Mouse (Mus musculus) lung, postnatal 25 days (tissue): Measurements from ENCODE around the gene Kif27.
"Not testable (repeated sequence)": the region's sequence is repeated elsewhere in the genome, so short reads cannot be mapped to it uniquely, and the experiment has no call there.

Source experiments
- DNase-seq: peaks from one replicate; pipeline ENCODE4 v3.0.0; 2022; ENCODE audit warnings: low spot score

Gene Kif27

DNA sequence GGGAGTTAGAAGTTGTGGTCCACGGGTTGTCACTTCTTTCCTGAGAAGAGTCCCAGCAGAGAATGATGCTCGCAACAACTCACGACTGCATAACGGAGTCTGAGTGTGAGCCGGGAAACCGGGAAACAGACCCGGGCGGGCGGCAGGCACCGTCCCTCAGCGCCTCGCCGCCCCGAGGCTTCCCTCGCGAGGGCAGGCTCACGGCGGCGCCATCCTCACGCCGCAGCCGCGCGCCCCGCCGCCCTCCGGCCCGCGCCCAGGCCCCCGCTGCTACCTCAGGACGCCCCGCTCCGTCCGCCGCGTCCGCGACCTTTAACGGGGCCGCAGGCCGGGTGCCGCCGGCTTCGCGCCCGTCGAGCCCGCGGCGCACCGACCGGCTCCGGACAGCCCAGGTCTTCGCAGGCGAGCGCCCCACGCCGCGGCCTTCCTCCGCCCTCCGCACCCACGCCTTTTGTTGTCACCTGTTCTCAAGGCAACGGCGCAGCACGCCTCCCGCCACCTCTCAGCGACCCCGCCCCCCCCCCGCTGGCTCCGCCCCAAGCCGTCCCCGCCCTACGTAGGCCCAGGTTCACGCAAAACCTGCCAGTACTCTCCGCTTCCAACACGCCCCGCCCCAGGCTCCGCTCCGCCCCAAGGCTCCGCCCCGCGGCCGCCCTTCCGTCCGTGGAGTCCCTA is at the start of gene Kif27:
Kif27 (minus strand) TSS at position 494 of the 675 bp plus-strand sequence.
- peak; percentile 89 for DNase-seq

DNA sequence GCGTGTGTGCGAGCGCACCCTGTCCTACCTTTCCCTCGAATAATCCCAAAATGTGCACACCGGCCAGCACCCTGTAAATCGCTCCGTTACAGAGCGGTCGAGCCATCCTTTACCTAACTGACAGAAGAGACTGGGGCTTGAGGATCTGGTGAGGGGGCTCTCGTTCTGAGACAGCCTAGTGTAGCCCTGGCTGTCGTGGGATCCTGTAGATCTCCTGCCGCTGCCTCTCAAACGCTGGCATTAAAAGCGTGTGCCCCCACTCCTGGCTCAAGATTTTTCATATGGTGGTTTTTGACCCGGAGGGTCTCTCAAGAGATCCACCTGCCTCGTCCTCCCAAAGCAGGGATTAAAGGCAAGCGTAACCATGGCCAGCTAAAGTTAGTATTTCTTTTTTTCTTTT is 44.3 kb upstream of the Kif27 start, which contains the start of gene Hnrnpk:
Hnrnpk (minus strand) TSS at position 101 of the 400 bp plus-strand sequence.
- DNase-seq = not testable (repeated sequence)

DNA sequence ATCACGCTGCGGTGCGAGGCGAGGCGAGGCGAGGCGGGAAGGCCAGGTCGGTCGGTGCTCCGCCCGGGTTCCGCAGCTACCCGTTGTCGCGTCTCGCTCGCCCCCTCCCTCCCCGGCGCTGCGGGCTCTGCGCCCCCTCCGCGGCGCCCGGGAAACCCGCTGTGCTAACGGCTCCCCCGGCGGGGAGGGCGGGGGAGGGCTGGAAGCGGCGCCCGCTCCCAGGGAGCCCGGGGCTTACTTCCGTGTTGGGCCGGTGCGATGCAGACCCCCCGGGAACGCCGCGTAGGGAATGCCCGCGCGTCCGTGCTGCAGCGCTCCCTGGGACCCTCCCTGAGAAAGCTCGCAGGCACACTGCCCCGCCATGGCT is 43.8 kb upstream of the Kif27 start:
- DNase-seq = no peak

DNA sequence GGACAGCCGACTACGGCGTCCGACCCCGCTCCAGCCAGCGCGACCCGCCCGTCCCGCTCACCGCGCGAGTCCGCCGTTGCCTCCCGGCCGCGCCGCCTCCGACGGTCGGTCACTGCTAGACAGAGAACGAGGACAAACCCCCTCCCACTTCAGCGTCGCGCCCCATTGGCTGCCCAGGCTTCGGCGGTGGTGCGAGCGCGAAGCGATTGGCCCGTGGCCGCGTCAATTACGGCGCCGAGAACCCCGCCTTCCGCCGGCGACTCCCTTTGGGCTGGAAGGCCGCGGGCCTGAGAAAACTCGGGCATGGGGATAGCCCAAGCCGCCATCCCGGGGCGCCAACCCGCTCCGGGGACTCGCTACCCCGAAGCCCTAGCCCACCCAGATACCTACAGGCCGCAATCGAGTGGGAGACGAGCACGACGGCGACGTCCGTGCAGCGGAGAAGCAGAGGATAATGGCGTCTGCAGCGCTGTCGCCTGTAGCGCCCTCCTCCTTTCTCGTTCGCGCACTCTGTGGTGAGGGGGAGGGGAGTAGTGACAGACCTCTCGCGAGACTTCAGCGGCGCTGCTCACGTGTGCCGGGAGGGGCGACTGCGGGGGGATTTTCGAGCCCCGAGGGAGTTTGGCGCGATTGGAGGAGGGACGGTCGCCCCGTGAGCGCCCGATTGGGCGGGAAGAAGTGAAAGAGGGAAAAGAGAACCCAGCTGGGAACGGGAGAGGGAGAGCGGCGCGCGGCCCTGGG is 43.3 kb upstream of the Kif27 start, which contains the start of gene Rmi1:
Rmi1 (plus strand) TSS at position 246 of the 741 bp plus-strand sequence.
- peak; percentile 97 for DNase-seq

DNA sequence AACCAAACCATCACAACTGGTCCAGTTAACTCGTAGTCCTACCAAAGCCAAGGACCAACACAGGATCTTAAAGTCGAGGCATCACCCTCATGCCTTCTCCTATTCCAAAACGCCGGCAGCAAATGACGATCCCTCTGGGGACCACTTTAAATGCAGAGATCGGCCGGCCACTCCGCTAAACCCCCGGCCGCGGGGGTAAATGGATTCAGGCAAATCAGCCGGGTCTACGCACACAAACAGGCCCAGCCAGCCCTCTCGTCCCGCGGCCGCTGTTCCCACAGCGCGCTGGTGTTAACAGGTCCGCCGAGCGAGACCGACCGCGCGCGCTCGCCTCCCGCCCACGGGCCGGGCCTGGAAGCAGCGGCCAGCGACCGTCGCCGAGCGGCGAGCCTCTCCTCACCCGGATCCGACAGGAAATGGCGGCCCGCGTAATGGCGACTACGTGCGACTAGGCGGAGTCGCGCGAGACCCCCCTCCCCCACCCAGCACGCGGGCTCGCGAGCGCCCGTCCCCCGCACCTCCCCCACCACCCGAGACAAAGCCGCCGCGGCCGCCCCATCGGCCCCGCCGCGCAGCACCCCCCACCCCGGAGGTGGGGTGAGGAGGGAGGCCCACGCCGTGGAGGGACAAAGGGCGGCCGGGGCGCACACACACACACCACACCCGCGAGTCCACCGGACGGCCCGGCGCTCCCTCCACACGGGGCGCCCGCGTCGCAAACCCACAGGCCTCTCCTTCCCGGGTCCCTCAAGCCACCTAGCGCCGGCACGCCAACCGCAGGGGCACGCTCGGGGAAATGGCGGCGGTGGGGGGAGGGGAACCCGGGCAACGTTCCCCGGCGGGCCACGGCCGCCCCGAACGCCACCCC is 42.4 kb upstream of the Kif27 start:
- DNase-seq = peak; percentile 69

DNA sequence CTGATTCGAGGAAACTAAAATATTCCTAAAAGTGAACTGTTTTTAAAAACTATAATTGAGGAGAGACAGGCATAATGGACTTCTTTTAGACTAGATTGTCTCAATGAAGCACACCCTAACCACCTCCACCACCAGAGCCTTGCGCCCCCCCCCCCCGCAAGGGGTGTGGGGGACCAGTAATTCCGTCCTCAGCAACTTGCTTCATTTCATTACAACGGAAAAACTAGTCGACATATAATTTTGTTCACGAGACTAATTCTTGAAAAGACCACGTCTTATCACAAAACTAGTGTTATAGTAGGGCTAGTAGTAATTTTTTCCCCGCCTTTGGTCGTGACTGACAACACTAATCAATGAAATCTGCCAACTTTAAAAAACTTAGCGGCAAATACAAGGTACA is 41.7 kb upstream of the Kif27 start:
- DNase-seq = no peak

DNA sequence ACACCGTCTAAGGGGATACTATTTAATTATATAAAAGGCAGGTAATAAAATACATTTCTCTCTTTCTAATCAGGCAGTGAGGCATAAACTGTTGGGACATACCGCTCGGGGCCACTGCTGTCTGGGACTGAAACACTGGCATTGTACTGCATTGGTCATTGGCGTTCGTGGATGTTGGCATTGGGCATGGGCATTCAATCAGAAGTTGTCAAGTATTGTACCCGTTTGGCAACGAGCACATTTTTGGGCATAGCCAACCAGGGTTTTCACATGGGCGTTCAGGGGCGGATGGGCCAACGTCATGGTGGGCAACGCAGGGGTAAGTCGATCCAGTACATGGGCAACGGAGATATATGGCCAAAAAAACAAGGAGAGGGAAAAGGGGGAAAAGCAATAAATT is 38.7 kb upstream of the Kif27 start:
- DNase-seq = no peak

DNA sequence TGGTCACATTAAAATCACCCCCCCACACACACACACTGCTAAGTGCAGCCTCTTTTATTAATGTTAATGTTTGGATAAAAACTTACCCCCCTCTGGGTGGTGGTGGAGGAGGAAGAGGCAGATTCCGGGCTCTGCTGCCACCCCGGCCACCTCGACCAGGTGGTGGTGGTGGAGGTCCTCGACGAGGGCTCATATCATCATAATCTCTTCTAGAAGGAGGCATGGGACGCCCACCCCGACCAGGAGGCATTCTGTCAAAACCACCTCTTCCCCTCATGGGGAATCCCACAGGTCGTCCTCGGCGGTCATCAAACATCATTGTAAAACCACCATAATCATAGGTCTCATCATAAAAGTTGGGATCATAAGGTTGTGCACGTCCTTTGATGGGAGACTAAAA is 35.5 kb upstream of the Kif27 start:
- DNase-seq = not testable (repeated sequence)

DNA sequence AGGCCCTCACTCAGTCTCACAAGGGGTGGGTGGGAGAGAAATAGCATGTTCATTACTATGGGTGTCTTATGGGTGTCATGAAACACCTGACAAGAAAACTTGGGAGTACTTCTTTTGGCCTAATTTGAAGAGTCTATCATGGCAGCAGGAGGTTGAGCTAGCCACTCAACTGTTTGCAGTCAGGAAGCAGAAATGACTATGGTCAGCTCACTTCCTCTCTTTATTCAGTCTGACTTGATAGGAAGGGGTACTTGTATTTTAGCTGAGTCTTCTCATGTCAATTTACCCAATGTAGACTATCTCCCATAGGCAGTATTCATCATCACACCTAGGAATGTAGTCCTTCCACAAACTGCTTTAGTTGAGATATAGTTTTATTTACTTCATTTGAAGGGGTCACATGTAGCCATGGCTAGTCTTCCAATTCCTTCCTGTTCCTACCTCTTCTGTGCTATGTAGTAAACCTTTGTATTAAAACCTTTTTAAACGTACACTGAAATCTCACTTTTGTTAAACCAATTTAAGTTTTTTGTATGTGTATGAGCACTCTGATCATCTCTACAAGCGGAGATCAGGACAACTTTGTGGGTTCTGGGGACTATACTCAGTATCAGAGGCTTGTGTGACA is 30.5 kb upstream of the Kif27 start:
- DNase-seq = no peak

DNA sequence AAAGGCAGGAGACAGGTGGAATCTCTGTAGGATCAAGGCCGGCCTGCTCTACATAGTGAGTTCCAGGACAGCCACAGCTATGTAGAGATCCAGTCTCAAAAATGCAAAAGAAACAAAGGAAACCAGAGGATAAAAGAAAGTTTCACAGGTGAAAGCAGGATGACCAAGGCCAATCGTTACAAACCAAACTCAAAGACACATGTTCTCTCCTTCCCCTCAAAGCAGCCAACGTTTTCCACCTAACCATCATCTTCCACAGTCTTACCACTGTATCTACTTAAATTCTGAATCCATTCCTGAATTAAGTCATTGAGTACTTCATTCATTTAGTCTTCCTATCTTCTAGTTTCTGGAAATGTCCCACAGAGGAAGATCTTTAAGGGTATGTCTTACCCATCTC is 29.5 kb upstream of the Kif27 start:
- no peak for DNase-seq

DNA sequence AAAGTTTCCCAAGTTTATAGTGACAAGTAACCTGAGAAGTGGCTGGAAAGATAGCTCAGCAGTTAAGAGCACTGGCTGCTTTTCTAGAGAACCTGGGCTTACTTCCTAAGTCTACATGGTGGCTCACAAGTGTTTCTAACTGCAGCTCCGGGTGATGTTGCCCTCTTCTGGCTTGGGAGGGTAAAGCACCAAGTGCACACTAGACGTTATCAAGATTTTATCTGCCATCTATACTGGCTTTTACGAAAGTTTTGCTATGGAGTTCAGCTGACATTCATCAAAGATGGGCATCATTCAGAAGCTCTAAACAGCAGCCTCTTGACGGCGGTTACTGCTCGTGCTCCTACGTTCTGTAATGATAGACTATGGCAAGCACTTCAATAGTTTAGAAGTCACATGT is 29.0 kb upstream of the Kif27 start:
- peak; percentile 79 for DNase-seq

DNA sequence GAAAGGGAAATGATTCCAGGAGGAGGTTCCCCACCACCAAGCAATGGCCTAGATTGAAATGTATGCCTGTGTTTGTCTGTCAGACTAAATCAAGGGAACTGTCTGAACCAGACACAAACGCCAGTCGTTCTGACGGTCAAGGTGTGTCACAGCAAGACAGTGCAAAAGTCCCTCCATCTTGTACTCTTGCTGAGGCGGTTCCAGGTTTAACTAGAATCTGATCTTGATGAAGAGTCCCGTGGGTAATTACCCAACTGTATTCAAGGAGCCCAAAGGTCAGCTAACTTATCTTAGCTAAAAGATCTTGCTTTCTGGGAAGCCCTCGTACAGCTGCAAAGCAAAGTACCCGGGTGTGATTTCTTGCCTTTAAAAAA is 26.6 kb upstream of the Kif27 start:
- DNase-seq = no peak

DNA sequence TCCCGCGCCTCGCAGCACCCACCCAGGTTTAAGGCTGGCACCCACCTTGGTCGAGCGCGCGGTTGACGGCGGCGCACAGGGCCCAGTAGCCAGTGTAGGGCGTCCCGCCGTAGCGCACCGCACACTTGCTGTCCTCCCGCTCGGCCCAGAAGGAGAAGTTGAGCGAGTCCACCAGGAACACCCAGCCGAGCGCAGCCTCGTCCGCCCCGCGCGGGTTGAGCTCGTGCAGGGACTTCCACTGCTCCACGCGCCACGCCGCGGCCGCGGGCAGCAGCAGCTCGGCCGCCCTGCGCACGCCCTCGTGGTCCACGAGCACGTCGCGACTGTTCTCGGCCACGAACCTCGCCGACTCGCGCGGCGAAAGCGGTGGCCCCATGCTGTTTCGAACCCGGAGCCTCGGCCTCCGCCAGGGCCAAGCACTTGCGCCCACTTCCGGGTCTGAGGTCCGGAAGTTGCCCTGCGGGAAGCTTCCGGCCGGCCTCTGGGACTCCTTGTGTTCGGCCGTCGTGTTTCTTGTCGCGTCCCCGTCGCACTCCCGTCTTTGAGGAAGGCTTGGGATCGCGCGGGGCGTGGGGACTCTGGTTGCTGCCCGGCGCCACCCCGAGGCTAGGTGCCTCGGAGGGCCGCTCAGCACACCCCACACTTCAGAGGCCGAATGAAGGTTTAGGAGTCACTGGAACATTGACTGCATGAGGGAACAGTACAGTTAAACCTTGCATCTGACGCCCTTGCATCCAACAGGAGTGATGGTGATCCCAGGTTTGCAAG is 26.0 kb upstream of the Kif27 start, which contains the start of gene 2210016F16Rik:
2210016F16Rik (minus strand) TSS at position 447 of the 768 bp plus-strand sequence.
- peak; percentile 57 for DNase-seq

DNA sequence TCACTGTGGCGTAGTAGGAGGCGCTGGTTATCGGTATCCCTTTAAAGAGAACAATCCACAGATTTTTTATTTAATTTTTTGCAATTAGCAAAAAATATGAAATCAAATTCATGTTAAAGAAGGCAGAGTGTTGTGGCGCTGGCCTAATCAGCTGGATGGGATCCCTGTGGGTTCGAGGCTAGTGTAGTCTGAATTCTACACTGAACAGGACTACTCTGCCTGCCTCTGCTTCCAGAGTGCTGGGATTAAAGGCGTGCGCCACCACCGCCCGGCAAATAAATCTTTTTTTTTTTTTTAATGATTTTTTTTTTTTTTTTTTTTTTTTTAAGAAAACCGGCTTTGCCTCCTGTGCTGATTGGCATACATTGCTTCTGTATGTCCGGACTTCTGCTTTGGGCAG is 25.4 kb upstream of the Kif27 start:
- DNase-seq = no peak

DNA sequence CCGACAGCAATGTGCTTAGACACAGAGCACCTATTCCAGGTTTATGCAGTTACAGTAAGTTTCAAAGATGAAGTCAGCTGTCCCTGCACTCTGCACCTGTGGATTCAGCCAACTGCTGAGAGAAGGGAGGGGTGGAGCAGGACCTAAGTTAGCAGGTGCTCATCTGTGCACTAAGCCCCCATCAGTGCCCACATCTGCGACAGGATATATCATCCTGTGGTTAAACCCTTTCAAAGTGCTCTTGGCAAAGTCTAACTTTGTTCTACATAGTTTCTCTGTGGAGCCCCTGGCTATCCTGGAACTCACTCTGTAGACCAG is 14.2 kb upstream of the Kif27 start:
- no peak for DNase-seq

DNA sequence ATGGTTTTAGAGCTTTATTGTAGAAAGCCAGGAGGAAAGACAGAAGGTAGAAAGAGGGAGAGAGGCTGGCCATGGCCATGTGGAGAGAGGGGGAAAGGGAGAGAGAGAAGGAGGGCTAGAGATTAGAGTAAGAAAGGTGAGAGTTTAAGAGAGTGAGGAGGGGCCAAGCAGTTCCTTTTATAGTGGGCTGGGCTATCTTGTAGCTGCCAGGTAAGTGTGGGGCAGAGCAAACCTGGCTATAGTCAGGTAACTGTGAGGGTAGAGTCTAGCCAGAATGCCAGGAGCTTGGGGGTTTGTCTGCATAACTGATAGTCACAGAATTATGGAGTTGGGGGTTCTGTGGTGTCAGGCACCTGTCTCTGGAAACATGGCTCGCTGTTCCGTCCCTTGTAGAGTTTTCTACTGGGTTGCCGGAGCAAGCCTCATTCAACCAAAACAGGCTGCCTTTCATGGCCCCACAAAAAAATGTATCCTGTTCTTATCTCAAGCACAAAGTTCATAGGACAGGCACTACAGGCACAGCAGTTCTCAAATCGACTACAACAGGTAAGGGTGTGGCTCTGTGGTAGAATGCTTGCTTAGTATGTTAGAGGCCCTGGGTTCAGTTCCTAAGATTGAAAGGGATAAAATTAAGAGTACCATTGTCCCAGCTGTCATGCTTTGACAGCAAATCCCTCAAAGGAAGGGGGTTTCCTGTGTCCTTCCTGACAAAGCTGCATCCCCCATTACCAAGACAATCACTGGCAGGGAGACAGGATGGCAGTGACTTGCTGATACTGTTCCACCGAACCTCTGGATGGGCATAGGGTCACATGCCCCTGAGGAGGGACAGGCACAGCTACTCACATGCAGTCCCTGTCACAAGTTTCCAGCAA is 13.6 kb upstream of the Kif27 start:
- DNase-seq = peak; percentile 44

DNA sequence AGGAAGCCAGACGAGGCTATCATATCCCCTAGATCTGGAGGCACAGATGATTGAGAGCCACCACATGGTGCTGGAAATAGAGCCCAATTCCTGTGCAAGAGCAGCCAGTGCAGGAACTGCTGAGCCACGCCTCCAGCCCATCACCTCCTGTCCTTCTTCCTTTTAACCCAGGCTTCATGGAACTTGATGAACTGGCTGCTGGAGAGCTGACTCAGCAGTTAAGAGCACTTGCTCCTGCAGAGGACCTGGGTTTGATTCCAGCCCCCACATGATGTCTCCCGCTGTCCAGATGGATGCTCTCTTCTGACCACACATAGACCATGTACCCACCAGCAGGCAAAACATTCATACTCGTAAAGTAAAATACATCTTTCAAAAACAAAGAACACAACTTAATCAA is 9.9 kb upstream of the Kif27 start:
- no peak for DNase-seq

DNA sequence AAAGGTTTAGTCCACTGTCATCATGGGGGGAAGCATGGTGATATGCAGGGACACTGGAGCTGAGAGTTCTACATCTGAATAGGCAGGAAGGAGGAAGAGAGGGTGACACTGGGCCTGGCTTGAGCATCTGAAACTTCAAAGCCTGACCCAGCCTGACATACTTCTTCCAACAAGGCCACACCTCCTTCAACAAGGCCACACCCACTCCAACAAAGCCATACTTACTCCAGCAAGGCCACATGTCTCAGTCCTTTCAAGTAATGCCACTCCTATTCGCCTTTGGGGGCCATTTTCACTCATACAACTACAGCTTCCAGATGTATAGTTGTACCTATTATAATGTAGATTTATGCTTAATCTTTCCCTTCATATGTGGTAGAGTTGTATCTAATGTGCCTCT is 8.7 kb upstream of the Kif27 start:
- DNase-seq = no peak

DNA sequence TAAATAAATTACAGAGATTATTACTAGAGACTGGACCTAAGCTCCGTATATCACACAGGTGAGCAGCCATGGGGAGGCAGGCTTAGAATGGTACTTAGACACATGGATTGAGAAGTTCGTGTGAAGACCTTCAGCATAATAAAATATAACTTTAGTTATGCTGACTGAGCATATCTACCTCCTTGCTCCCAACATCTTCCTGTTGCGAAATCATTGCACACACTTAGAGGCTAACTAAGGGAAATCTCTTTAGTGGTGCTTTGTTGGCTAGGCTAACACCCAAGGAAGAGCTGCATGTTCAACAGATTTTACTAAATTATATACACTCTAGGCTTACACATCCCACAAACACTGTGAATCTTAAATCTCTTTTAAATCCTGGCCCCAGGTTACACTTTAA is 7.5 kb upstream of the Kif27 start:
- DNase-seq = no peak

DNA sequence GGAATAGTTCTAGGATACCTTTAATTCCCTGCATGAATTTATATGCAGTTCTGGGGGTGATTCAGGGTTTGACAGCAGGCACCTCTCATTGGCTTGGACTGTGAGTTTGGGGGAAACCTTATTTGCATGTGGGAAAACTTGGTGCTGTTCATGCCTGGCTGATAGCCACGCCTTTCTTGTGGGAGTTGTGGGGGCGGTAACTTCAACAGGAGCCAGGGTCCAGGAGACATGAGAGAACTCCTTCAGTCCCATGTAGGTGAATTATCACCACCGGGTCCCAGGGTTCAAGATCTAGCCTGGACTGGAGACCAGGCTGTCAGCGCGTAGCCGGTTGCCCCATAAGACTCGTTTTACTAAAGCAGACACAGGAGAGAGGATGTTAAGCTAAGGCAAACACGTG is 6.3 kb upstream of the Kif27 start:
- DNase-seq = not testable (repeated sequence)
